1 mouse cellular context compared by ENCODE assay signal in the genomic region with DNA sequence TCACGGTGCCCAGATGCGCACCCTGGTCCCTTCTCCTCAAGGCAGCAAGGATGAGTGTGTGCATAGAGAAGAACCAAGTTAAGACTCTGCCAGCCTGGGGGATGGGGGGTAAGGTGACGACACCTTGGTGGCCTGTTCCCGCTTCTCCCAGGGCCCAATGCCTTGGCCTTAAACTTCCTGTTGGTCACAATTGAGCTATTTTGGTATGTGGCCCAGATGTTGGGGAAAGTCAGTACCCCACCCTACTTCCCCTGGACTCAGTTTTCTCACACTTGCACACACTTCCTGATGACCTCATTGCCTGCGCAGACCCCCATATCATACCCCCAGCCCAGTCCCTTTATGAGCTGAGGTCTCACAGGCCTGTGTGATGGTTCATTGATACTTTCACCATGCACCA.
TF ChIP-seq lines count a peak whose summit lies in the region.

No protein-coding gene starts in this region.

TF ChIP-seq in CH12.LX, 34 proteins besides CTCF, POLR2A, EP300 and RAD21 (continued from another document):
- TF ChIP-seq SMC3 (IDR thresholded peaks at IDR 0.05; ENCODE audit: low read depth, low read length), result no peak
